Mouse (Mus musculus) kidney, embryonic 14.5 days (tissue): ENCODE measurements at regions not wholly inside any gene's neighbourhood (a gene's known extent, or its start where the extent isn't known, plus 50 kb on each side); places are given as distances from the start of the nearest gene placed in this dataset.

Experiments
- ATAC-seq: fragments of 200-750 bp; cut with Nextera tagmentation; 2 replicates; pipeline ENCODE4 v1.8.0; 2017; ENCODE audit warnings: moderate number of reproducible peaks, mild to moderate bottlenecking, moderate TSS enrichment, moderate library complexity; ENCODE audit not compliant: low FRiP score, low TSS enrichment
- H3K27ac ChIP-seq: fragments of 300-500 bp; sonication (generic); 2 replicates; pipeline ENCODE4 v1.5.1; 2014; ENCODE audit warnings: low read depth, mild to moderate bottlenecking, low read length, moderate library complexity, mixed read lengths
- H3K27me3 ChIP-seq: fragments of 300-500 bp; sonication (generic); 2 replicates; pipeline ENCODE4 v1.6.1; 2014; ENCODE audit warnings: mild to moderate bottlenecking, low read length; ENCODE audit not compliant: control insufficient read depth, insufficient read depth
- H3K36me3 ChIP-seq: fragments of 300-500 bp; sonication (generic); 2 replicates; pipeline ENCODE4 v1.6.1; 2014; ENCODE audit warnings: low read length, mixed read lengths; ENCODE audit not compliant: control insufficient read depth, insufficient read depth
- H3K4me1 ChIP-seq: fragments of 300-500 bp; sonication (generic); 2 replicates; pipeline ENCODE4 v1.6.1; 2014; ENCODE audit warnings: low read length, mixed read lengths; ENCODE audit not compliant: control insufficient read depth, insufficient read depth
- H3K4me2 ChIP-seq: fragments of 300-500 bp; sonication (generic); replicated peaks from 2 replicates; pipeline ENCODE4 v1.6.1; 2014; ENCODE audit warnings: low read depth, mild to moderate bottlenecking, low read length
- H3K4me3 ChIP-seq: fragments of 300-500 bp; sonication (generic); 2 replicates; pipeline ENCODE4 v1.5.1; 2014; ENCODE audit warnings: mild to moderate bottlenecking, low read length
- H3K9ac ChIP-seq: fragments of 300-500 bp; sonication (generic); 2 replicates; pipeline ENCODE4 v1.6.1; 2014; ENCODE audit warnings: low read depth, mild to moderate bottlenecking, low read length, moderate library complexity
- H3K9me3 ChIP-seq: fragments of 300-500 bp; sonication (generic); 2 replicates; pipeline ENCODE4 v1.6.1; 2016; ENCODE audit warnings: low read length; ENCODE audit not compliant: control insufficient read depth

- H3K27ac ChIP-seq: no peak overlapping the region
- no peak overlapping the region for H3K4me2 ChIP-seq
- H3K9ac ChIP-seq: no peak overlapping the region
- ATAC-seq: no peak
- H3K9me3 ChIP-seq: no peaks in the 10 kb centered on the region
- H3K4me3 ChIP-seq: no peak overlapping the region
- no peaks in the 10 kb centered on the region for H3K36me3 ChIP-seq
- no peaks in the 10 kb centered on the region for H3K27me3 ChIP-seq
- no peaks in the 10 kb centered on the region for H3K4me1 ChIP-seq
Measured at GRCm38 (mm10) chr10:100282471-100282870, 53.0 kb upstream of the Gm4301 start.
